Mouse (Mus musculus) cerebellum, adult 2 months (tissue): ENCODE data around the gene Trem3.

Experiments
- CTCF ChIP-seq: fragments of 200-500 bp; IDR thresholded peaks from 2 replicates; pipeline ENCODE4 v1.5.1; 2011; ENCODE audit warnings: low read depth, mild to moderate bottlenecking, control low read depth, low read length, moderate library complexity, borderline replicate concordance; ENCODE audit not compliant: insufficient read depth
- POLR2A ChIP-seq: fragments of 200-500 bp; IDR thresholded peaks from 2 replicates; pipeline ENCODE4 v1.6.1; 2011; ENCODE audit warnings: low read length, control low read depth, borderline replicate concordance; ENCODE audit not compliant: insufficient read depth

- TF ChIP-seq POLR2A (no peak), CTCF (no peak)
These were observed 25.0 kb downstream of the Trem3 start for GRCm38 (mm10) chr17:48272598-48272997.
